ENCODE assay signal across 11 mouse cellular contexts in genomic region chr5:124211234-124211633, GRCm38 (mm10). TPM values are rescaled to one million over a fixed set of nuclear protein-coding genes. Genes with fewer than 3 reads are reported as not detected.
DNase-seq lines count a peak whose midpoint lies in the region; ATAC-seq and TF ChIP-seq lines count a peak whose summit lies in the region.
"Had no signal": no experiment of that assay in that cellular context is flagged by ENCODE, and none has a peak within 500 bp of the region (broad histone marks: within the 10 kb centered on the region; RNA-seq: fewer than 3 reads in every experiment).

No protein-coding gene starts in this region.

- peaks cover 93% of the 10 kb centered on the region for H3K4me1 ChIP-seq in heart, embryonic 15.5 days (replicated peaks)

- no peak overlapping the region for H3K4me2 ChIP-seq in heart, embryonic 15.5 days
- H3K4me2 ChIP-seq: embryonic facial prominence, embryonic 15.5 days; midbrain, embryonic 15.5 days; stomach, embryonic 15.5 days had no signal

- no peaks in the 10 kb centered on the region for H3K9me3 ChIP-seq in heart, embryonic 15.5 days (replicated peaks)
- H3K9me3 ChIP-seq: embryonic facial prominence, embryonic 15.5 days; midbrain, embryonic 15.5 days; stomach, embryonic 15.5 days had no signal

- no peaks in the 10 kb centered on the region for H3K27me3 ChIP-seq in heart, embryonic 15.5 days
- H3K27me3 ChIP-seq: embryonic facial prominence, embryonic 15.5 days; midbrain, embryonic 15.5 days; stomach, embryonic 15.5 days had no signal

- H3K36me3 ChIP-seq in heart, embryonic 15.5 days: peaks cover 8% of the 10 kb centered on the region; the same call in 1 of the 2 replicates
- H3K36me3 ChIP-seq: embryonic facial prominence, embryonic 15.5 days; midbrain, embryonic 15.5 days; stomach, embryonic 15.5 days had no signal

- intact Hi-C loops in left cerebral cortex, adult 2 months (cut with DNase I): no loop called here
- intact Hi-C loops in left cerebral cortex, postnatal 14 days (cut with DNase I): no loop called here

- no peak overlapping the region for H3K4me3 ChIP-seq in left cerebral cortex, adult 2 months
- H3K4me3 ChIP-seq in heart, embryonic 15.5 days: no peak overlapping the region
- H3K4me3 ChIP-seq: embryonic facial prominence, embryonic 15.5 days; midbrain, embryonic 15.5 days; stomach, embryonic 15.5 days had no signal

- ATAC-seq in heart, embryonic 15.5 days (replicated peaks; ENCODE audit: insufficient number of reproducible peaks, insufficient read depth, low FRiP score, low read depth): no peak
- no peak for ATAC-seq in frontal cortex, adult (ENCODE audit: low TSS enrichment)
- ATAC-seq: midbrain, embryonic 15.5 days had no signal

- 60% methylated on average over 8 of the region's 8 CpGs for WGBS in heart, embryonic 15.5 days

- no peak overlapping the region for H3K9ac ChIP-seq in heart, embryonic 15.5 days
- H3K9ac ChIP-seq: embryonic facial prominence, embryonic 15.5 days; midbrain, embryonic 15.5 days; stomach, embryonic 15.5 days had no signal

- H3K27ac ChIP-seq in left cerebral cortex, adult 2 months: peak overlapping the region; percentile 4
- H3K27ac ChIP-seq in heart, embryonic 15.5 days: peak overlapping the region; percentile 77
- H3K27ac ChIP-seq: embryonic facial prominence, embryonic 15.5 days; midbrain, embryonic 15.5 days; stomach, embryonic 15.5 days had no signal

- no peak for DNase-seq in left cerebral cortex, adult 2 months (ENCODE audit: extremely low spot score in 1 of 2, low spot score in 2 of 2)
- DNase-seq in left cerebral cortex, postnatal 14 days (ENCODE audit: low spot score in 2 of 2): no peak
- DNase-seq in adrenal gland, postnatal 36 days: peak; percentile 87 to 89
- DNase-seq in cerebellum, postnatal 10 days: peak; percentile 75 to 85
- no peak for DNase-seq in T-cell, adult 2 months (ENCODE audit: low spot score)
- DNase-seq in urinary bladder, postnatal 4 days (ENCODE audit: low spot score in 2 of 2): no peak

- TF ChIP-seq CTCF in left cerebral cortex, adult 2 months (IDR thresholded peaks at IDR 0.05): no peak

RNA-seq across cellular contexts. Expression of gene Pitpnm2, which starts 38.3 kb away (rescaled TPM):
- total RNA-seq in left cerebral cortex, adult 2 months (2021): 100 to 1,000 TPM; 317 to 336 TPM
- 100 to 1,000 TPM; 202 to 237 TPM for total RNA-seq in left cerebral cortex, postnatal 14 days (2021)
- total RNA-seq in adrenal gland, postnatal 36 days (2021): 10 to 100 TPM; 50.0 to 57.2 TPM
- polyA plus RNA-seq in heart, embryonic 15.5 days (2015; fragmentation: Nextera tagmentation; extraction: Ambion mirVana): 4.9 and 7.9 TPM in 2 replicates

Comparison
In these comparisons a context has a peak if more than half of its experiments do, and no peak if none do; other contexts are left out.
1. DNase-seq: peak in adrenal gland, postnatal 36 days (2 of 2) and cerebellum, postnatal 10 days (2 of 2); none in left cerebral cortex, adult 2 months (0 of 2), left cerebral cortex, postnatal 14 days (0 of 2), T-cell, adult 2 months (single experiment) and urinary bladder, postnatal 4 days (0 of 2).